Mouse (Mus musculus) liver, embryonic 14.5 days (tissue): ENCODE data around the gene Gm5741.

Experiments
- CTCF ChIP-seq: IDR thresholded peaks from 2 replicates; pipeline ENCODE4 v1.5.1; 2016; ENCODE audit warnings: antibody characterized with exemption, low read depth, control low read depth
- EP300 ChIP-seq: IDR thresholded peaks from 2 replicates; pipeline ENCODE4 v1.6.1; 2016; ENCODE audit warnings: antibody characterized with exemption, low read depth

GRCm38 (mm10) chr8:85029271-85029670, 38.5 kb downstream of the Gm5741 start:
- TF ChIP-seq CTCF: no peak
- no peak for TF ChIP-seq EP300
